Mouse (Mus musculus): Measurements from ENCODE around the gene Ucn2.

DNA sequence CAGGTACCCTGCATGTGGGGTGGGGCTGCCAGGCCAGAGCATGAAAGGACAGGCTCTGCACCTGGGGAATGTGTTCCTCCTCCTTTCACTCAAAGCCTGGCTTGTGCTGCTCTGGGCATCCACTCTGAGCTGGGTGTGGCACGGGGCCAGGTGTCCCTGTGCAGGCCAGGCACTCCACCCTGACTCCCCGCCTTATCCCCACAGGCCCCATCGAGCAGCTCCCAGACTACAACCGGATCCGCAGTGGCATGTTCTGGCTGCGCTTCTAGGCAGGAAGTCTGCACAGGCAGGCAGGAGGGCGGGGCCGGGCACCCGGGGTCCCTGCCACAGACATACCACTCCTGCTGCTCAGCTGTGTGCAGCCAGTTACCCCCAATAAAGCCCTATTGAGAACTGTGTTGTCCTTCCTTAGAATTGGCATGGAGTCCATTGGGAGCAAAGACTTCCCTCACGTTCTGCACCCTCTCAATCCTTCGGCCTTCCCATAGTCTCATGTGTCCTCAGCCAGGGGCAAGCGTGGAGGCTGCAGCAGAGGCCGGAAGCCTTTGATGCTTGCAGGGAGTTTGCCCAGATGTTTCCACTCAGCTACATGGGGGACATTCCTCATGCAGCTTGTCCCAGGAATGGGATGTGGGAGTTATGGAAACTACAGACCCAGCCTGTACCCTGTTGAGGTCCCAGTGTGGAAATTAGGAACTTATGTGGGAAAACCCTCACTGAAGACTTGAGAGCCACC, 36.4 kb upstream of the Ucn2 start:
- TF ChIP-seq CTCF (IDR thresholded peaks at IDR 0.05; ENCODE audit: borderline replicate concordance, insufficient read depth, low read length) = no peak
- TF ChIP-seq POLR2A (IDR thresholded peaks at IDR 0.05; ENCODE audit: low read depth, low read length) = no peak

Data from embryonic fibroblast, embryonic 13.5 days (primary cell).